Mouse (Mus musculus) myocyte (in vitro differentiated cells): ENCODE data around the gene Zswim8. TPM values are rescaled to one million over a fixed set of nuclear protein-coding genes. Genes with fewer than 3 reads are reported as not detected.
"Not testable (repeated sequence)": the region's sequence is repeated elsewhere in the genome, so short reads cannot be mapped to it uniquely, and the experiment has no call there.

Experiments
- H3K27me3 ChIP-seq: one replicate; pipeline ENCODE4 v1.6.1; 2011; ENCODE audit not compliant: control insufficient read depth, insufficient read depth, insufficient read length
- H3K36me3 ChIP-seq: one replicate; pipeline ENCODE4 v1.6.1; 2011; ENCODE audit not compliant: control insufficient read depth, insufficient read depth
- H3K4me2 ChIP-seq: one replicate; pipeline ENCODE4 v1.6.1; 2011; ENCODE audit warnings: low read depth, control low read depth
- H3K4me3 ChIP-seq: one replicate; pipeline ENCODE4 v1.5.1; 2011; ENCODE audit warnings: mild to moderate bottlenecking, control low read depth, moderate library complexity
- H3K79me2 ChIP-seq: one replicate; pipeline ENCODE4 v1.6.1; 2011; ENCODE audit not compliant: control insufficient read depth, insufficient read depth
- H3ac ChIP-seq: one replicate; pipeline ENCODE4 v1.6.1; 2011; ENCODE audit not compliant: control insufficient read depth, insufficient read length
- CEBPB ChIP-seq: IDR thresholded peaks from 2 replicates; pipeline ENCODE4 v1.6.1; 2011; ENCODE audit warnings: mild to moderate bottlenecking, moderate library complexity; ENCODE audit not compliant: poor library complexity, insufficient read depth, severe bottlenecking
- E2F4 ChIP-seq: IDR thresholded peaks from one replicate; pipeline ENCODE4 v1.6.1; 2011; ENCODE audit warnings: mild to moderate bottlenecking, control low read depth, moderate library complexity; ENCODE audit not compliant: insufficient read depth
- MAX ChIP-seq: IDR thresholded peaks from one replicate; pipeline ENCODE4 v1.6.1; 2011; ENCODE audit warnings: low read depth, mild to moderate bottlenecking, control low read depth
- MYOD1 ChIP-seq, 3 experiments: IDR thresholded peaks; one replicate each; pipeline ENCODE4 v1.6.1; 2011; ENCODE audit warnings: control low read depth in 2 of 3, low read depth in 2 of 3, mild to moderate bottlenecking in 2 of 3, moderate library complexity in 1 of 3; ENCODE audit not compliant: insufficient read length in 2 of 3, control insufficient read depth in 1 of 3
- MYOG ChIP-seq, 3 experiments: IDR thresholded peaks; one replicate each; pipeline ENCODE4 v1.6.1; 2011; ENCODE audit warnings: control low read depth in 2 of 3, low read depth in 2 of 3, mild to moderate bottlenecking in 2 of 3; ENCODE audit not compliant: insufficient read length in 2 of 3, control insufficient read depth in 1 of 3, insufficient read depth in 1 of 3
- POLR2A ChIP-seq: IDR thresholded peaks from one replicate; pipeline ENCODE4 v1.6.1; 2011; ENCODE audit warnings: low read depth, mild to moderate bottlenecking, control low read depth, moderate library complexity; ENCODE audit not compliant: insufficient read length
- POLR2AphosphoS2 ChIP-seq: IDR thresholded peaks from one replicate; pipeline ENCODE4 v1.6.1; 2011; ENCODE audit warnings: low read depth, control low read depth; ENCODE audit not compliant: insufficient read length
- REST ChIP-seq: IDR thresholded peaks from one replicate; pipeline ENCODE4 v1.6.1; 2011; ENCODE audit warnings: mild to moderate bottlenecking, control low read depth, moderate library complexity; ENCODE audit not compliant: insufficient read depth, insufficient read length
- SRF ChIP-seq: IDR thresholded peaks from one replicate; pipeline ENCODE4 v1.6.1; 2011; ENCODE audit warnings: low read depth; ENCODE audit not compliant: control insufficient read depth, insufficient read length
- TCF12 ChIP-seq: IDR thresholded peaks from one replicate; pipeline ENCODE4 v1.6.1; 2011; ENCODE audit warnings: mild to moderate bottlenecking, control low read depth; ENCODE audit not compliant: poor library complexity, insufficient read depth, severe bottlenecking
- TCF3 ChIP-seq: IDR thresholded peaks from one replicate; pipeline ENCODE4 v1.6.1; 2011; ENCODE audit warnings: low read depth, control low read depth; ENCODE audit not compliant: insufficient read length
- USF1 ChIP-seq: IDR thresholded peaks from one replicate; pipeline ENCODE4 v1.6.1; 2011; ENCODE audit warnings: low read depth, mild to moderate bottlenecking, control low read depth, moderate library complexity
- polyA plus RNA-seq: library from polyadenylated mRNA; unstranded; fragments of >200 nt; fragmentation: generic; extraction: Trizol; gene quantifications from one replicate; pipeline ENCODE4 v1.2.1, GENCODE M21; 2012; ENCODE audit warnings: missing spikeins

Zswim8 gene
- polyA plus RNA-seq, 1 experiment, result 74.9 TPM

- H3K79me2 ChIP-seq, result peaks cover 71% of the 10 kb centered on the region
- H3ac ChIP-seq, result peak within 1 kb of the TSS; percentile 75
- H3K27me3 ChIP-seq, result no peaks in the 10 kb centered on the region
- peak within 1 kb of the TSS; percentile 90 for H3K4me3 ChIP-seq
- peak within 1 kb of the TSS; percentile 91 for H3K4me2 ChIP-seq
- no peak for TF ChIP-seq MAX
- TF ChIP-seq CEBPB, result no peak
- TF ChIP-seq USF1, result peak; percentile 44
- TF ChIP-seq REST, result peak; percentile 46
- no peak for TF ChIP-seq TCF3
- peak; percentile 87 for TF ChIP-seq POLR2A
- no peak for TF ChIP-seq SRF
- TF ChIP-seq POLR2AphosphoS2, result peak; percentile 82
- no peak for TF ChIP-seq TCF12
- peak in 2 of 3 experiments; percentile 87 to 89 for TF ChIP-seq MYOG (IDR thresholded peaks at IDR 0.05; ENCODE audit: control insufficient read depth in 1 of 3, insufficient read depth in 1 of 3, insufficient read length in 2 of 3, low read depth in 2 of 3)
- peak; percentile 22 for TF ChIP-seq E2F4
- TF ChIP-seq MYOD1 (IDR thresholded peaks at IDR 0.05; ENCODE audit: control insufficient read depth in 1 of 3, insufficient read length in 2 of 3, low read depth in 2 of 3), result peak in 2 of 3 experiments; percentile 76 to 86
- H3K36me3 ChIP-seq, result no peaks in the 10 kb centered on the region
Measured at GRCm38 (mm10) chr14:20702741-20703381, 4.5 kb upstream of the Zswim8 start, which contains the start of gene Chchd1. Gene Chchd1, plus strand, starts transcription at chr14:20703006.

GRCm38 (mm10) chr14:20703461-20703860 is 3.9 kb upstream of the Zswim8 start:
- H3ac ChIP-seq, result peak overlapping the region; percentile 75
- H3K79me2 ChIP-seq, result peaks cover 71% of the 10 kb centered on the region
- not testable (repeated sequence) for H3K27me3 ChIP-seq, H3K36me3 ChIP-seq
- peak overlapping the region; percentile 90 for H3K4me3 ChIP-seq
- peak overlapping the region; percentile 66 for H3K4me2 ChIP-seq

DNA sequence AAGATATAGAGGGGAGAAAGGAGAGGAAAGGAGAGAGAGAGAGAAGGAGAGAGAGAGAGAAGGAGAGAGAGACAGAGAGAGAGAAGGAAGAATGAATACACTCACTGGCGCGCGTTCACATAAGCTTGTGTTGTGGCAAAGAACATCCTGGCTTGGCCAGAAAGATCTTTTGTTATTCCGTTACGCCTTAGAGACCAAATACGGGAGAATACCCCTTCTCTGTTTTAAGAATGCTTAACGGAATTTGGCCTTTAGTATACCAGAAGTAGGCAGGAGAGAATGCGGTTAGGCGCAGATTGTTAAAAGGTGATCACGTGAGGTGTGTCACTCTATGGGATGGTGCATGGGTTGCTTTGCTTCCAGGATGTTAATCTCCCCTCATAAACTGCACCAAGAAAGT is 887 bp downstream of the Zswim8 start:
- H3K4me3 ChIP-seq, result peak overlapping the region; percentile 94
- H3K4me2 ChIP-seq, result peak overlapping the region; percentile 90
- TF ChIP-seq REST, result no peak
- no peak for TF ChIP-seq TCF3
- TF ChIP-seq MAX, result no peak
- TF ChIP-seq USF1, result peak; percentile 86
- no peak for TF ChIP-seq MYOG (IDR thresholded peaks at IDR 0.05; ENCODE audit: control insufficient read depth in 1 of 3, insufficient read depth in 1 of 3, insufficient read length in 2 of 3, low read depth in 2 of 3)
- TF ChIP-seq POLR2AphosphoS2, result no peak
- TF ChIP-seq E2F4, result no peak
- no peak for TF ChIP-seq CEBPB
- peak overlapping the region; percentile 89 for H3ac ChIP-seq
- H3K36me3 ChIP-seq, result peaks cover 21% of the 10 kb centered on the region
- no peaks in the 10 kb centered on the region for H3K27me3 ChIP-seq
- peaks cover 52% of the 10 kb centered on the region for H3K79me2 ChIP-seq

- Histone ChIP-seq H3K4me2 (no peak overlapping the region), H3ac (no peak overlapping the region), H3K79me2 (peaks cover 21% of the 10 kb centered on the region), H3K4me3 (no peak overlapping the region), H3K27me3 (no peaks in the 10 kb centered on the region), H3K36me3 (peaks cover 55% of the 10 kb centered on the region)
- TF ChIP-seq SRF (no peak), MYOG (IDR thresholded peaks at IDR 0.05; ENCODE audit: control insufficient read depth in 1 of 3, insufficient read depth in 1 of 3, insufficient read length in 2 of 3, low read depth in 2 of 3) (no peak), REST (no peak), TCF12 (no peak), MYOD1 (IDR thresholded peaks at IDR 0.05; ENCODE audit: control insufficient read depth in 1 of 3, insufficient read length in 2 of 3, low read depth in 2 of 3) (no peak), POLR2AphosphoS2 (no peak), TCF3 (no peak), CEBPB (no peak), POLR2A (no peak), MAX (no peak), USF1 (no peak), E2F4 (no peak)
Measured at GRCm38 (mm10) chr14:20713832-20714231, 6.5 kb downstream of the Zswim8 start.

DNA sequence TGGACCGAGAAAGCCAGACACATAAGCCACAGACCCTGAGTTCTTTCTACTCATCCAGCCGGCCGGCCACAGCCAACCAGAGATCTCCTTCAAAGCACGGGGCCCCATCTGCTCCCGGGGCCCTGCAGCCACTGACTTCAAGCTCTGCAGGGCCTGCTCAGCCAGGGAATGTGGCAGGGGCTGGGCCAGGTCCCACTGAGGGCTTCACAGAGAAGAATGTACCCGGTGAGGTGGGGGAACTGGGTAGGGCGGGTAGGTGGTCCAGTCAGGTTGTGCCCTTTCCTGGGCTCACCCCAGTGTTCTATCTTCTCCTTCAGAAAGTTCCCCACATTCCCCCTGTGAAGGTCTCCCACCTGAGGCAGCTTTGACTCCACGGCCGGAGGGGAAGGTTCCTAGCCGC is 11.1 kb downstream of the Zswim8 start:
- no peak for TF ChIP-seq POLR2AphosphoS2
- no peak overlapping the region for H3K4me3 ChIP-seq
- H3K27me3 ChIP-seq, result no peaks in the 10 kb centered on the region
- no peak overlapping the region for H3ac ChIP-seq
- no peaks in the 10 kb centered on the region for H3K79me2 ChIP-seq
- no peak overlapping the region for H3K4me2 ChIP-seq
- H3K36me3 ChIP-seq, result peaks cover 47% of the 10 kb centered on the region
